Mouse (Mus musculus): ENCODE measurements around the gene Opn1mw.
"Not testable (repeated sequence)": the region's sequence is repeated elsewhere in the genome, so short reads cannot be mapped to it uniquely, and the experiment has no call there.

Opn1mw gene

DNA sequence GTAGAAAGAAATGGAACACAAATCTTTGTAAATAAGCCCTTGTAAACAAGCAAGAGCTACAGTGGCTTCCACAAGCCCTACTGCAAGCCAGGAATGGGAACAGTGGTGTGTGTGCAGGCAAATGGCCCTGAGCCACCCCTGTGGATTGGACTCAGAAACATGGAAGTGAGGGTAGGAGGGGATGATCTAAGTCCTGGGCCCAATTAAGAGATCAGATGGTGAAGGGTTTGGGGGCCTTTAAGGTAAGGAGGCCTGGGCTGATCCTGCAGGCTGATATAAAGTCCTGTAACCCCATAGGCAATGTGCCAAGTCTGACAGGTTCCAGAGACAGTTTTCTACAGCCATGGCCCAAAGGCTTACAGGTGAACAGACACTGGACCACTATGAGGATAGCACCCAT, at the start of gene Opn1mw:
Gene Opn1mw, plus strand, starts transcription at position 301 of the 400 bp plus-strand sequence.
- no peak for DNase-seq

DNA sequence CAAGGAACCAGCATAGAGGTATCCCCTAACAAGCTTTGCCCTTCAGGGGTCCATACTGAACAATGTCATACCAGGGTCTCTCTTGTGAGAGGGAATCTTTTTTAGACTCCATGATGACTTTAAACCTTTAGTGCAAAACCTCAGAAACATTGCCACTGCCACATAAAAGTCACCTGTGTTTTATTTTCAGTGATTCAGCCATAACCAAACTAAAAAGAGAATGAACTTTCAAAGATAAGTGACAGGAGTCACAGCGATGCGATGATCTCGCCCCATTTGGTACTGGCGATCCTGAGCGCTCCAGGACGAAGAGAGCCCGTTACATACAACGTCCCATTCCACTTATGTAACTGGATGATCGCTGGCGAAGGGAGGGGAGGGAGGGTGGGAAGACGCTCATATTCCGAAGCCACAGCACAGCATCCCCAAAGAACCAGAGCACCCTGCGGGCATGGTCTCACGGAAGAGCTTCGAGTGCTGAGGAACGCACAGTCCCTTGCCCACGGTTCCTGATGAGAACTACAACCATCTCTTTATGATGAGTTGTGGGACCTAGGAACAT, 42.9 kb upstream of the Opn1mw start:
- DNase-seq = peak; percentile 53

DNA sequence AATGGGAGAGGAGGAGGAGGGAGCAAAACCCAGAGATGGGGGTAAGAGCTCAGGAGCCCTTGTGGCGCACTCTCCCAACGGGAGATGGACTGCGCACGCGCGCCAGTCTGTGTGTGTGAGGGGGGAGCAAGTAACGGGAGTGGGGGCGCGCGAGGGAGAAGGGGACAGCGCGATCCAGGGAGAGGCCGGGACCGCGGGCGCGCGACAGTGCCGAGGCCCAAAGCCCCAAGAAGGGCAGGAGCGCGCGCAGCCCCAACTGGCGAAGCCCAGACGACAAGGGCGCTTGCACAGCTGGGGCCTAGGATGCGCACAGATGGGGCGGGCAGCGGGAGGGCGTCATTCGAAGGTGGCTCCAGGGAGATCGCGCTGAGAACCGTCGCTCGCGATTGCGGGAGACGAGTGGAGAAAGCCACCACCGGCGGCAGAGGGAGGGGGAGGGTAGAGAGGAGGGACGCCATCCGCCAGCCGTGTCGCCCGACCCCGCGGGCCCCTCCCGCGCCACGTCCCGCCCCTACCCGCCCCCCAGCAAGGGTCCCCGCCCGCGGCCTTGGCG, 42.2 kb upstream of the Opn1mw start:
- peak; percentile 90 for DNase-seq

DNA sequence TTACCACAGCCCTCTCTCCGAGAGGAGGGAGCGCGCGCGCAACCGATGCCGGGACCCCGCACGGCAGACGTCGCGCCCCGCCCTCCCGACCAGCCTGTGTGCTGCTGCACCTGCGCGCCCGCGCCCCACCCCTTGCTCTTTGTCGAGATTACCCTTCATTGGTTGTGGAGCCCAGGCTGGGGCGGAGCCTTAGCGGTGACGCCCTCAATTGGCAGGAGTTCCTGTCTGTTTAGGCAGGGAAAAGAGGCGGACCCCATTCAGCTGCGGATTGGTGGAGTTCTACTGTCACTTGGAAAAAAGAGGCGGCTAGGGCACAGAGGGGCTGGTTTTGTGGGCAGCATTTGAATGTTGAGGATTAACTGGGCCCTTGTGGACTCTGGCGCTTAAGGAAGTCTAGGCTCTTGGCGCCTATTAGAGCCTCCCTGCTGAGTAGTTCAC, 41.6 kb upstream of the Opn1mw start:
- peak; percentile 99 for DNase-seq

DNA sequence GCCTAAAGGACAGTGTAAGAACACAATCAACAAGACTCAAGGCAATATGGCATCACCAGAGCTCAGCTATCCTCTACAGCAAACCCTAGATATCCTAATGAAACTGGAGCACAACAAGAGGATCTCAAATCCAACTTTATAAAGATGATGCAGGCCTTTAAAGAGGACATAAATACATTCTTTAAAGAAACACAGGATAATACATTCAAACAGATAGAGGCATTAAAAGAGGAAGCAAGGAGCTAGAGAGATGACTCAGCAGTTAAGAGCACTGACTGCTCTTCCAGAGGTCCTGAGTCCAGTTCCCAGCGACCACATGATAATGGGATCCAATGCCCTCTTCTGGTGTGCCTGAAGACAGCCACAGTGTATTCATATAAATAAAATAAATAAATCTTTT, 32.1 kb upstream of the Opn1mw start:
- DNase-seq = no peak

DNA sequence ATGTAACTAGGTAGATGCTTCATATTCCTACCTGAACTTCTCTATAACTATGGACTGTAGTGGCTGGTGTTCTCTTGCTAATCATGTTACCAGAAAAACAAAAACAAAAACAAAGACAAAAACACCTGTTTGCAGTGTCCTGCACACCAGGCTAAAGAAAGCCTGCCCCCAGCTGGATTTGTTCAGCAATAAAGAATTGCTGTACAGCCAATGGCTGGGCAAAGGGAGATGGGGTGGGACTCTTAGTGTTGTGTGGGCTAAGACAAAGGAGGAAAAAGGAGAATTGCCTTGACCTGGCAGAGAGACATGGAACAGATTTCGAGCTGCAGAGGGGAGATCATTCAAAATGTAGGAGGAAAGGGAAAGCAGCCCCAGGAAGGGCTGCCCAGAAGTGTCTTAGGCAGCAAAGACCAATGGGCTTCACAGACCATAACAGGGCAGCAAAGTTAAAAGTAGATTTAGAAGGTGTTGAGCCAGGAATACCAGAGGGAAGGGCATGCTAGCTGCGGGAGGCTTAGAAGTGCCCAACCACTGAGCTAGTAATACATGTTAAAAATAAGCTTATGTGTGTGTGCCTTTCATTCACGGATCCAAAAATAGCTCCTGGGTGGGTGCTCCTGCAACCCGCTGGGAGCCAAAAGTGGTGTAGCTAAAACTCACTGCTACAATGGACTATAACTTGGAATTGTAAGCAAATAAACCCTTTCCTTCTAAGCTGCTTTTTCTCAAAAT, 23.6 kb upstream of the Opn1mw start:
- DNase-seq = no peak

DNA sequence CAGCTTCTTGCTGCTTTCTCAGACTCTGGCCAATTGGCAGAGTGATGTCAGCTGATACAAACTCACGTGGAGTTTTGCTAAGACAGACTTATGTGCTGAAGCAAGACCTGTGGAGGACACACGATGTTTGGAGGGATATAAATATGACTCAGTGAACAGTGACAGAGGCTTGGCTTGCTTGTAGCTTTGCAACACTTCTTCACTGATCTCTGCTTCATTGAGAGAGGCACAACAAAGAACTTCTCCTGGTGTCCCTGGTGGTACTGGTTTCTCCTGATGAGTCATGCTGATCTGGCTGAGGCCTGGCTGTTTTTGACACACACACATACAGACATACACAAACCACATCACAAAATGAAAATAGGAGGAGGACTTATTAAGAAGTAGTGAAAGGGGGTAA, 21.3 kb upstream of the Opn1mw start:
- DNase-seq = no peak

DNA sequence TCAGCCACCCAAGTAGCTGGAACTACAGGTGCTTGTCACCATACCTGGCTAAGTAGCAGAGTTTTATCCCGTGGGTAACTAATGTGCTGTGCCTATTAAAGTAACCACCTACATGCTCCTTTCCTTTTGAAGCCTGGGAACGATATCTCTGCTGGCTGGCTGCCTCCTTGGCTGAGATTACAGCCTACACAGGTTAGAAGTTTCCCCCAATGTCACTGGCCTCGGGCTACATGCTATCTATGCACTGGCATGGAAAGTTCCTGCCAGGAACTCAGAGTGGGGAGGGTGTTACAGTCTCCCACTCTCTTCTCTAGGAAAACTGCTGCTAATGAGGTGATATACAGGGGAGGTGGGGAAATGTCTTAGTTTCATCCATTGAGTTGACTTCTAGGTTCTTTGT, 18.5 kb upstream of the Opn1mw start:
- no peak for DNase-seq

DNA sequence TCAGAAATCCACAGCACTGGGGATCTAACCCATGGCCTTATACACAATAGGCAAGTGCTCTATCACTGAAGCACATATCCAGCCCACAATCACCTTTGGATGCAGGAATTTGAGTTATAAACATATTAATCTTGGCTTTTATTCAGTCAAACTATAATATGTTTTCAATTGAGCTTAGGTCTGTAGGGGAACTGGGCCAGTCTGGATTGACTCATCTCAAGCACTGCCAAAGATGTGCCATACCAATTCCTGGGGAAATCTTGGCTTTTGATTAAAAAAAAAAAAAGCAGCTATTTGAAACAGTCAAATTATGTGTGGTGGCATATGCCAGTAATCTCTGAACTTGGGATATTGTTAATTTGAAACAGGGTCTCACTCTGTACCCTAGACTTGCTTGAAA, 13.2 kb upstream of the Opn1mw start:
- DNase-seq = no peak

DNA sequence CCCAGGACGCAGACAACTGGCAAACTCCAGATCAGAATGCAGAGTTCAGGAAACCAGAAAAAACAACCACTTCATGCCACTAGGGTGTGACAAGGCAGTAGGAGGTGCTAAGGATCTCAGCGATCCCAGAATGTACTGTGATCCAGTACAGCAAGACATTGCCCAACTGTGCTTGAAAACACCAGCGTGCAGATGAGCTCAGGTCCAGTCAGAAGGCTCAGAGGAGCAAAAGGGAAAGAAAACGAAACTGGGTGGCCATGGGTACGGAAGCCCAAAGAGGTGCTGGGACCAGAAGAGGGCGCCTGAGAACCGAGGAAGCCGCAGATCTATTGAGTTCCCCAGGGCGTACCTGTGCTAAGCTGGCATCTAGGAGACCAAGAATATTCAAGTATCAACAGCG, 11.8 kb upstream of the Opn1mw start:
- DNase-seq = peak; percentile 66

DNA sequence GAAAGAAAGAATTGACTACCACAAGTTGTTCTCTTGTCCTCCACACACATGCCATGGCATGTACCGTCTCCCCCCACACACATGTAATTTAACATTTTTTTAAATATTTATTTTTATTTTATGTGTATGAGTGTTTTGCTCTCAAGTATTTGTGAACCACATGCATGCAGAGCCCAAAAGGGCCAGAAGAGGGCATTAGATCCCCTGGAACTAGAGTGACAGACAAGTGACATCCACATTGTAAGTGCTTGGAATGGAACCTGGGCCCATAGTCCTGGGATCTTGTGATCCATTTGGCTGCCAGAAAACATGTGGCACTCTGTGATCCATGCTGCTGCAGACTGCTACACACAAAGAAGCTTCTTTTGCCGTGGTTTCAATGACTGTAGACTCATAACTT, 2.3 kb upstream of the Opn1mw start:
- DNase-seq = no peak

DNA sequence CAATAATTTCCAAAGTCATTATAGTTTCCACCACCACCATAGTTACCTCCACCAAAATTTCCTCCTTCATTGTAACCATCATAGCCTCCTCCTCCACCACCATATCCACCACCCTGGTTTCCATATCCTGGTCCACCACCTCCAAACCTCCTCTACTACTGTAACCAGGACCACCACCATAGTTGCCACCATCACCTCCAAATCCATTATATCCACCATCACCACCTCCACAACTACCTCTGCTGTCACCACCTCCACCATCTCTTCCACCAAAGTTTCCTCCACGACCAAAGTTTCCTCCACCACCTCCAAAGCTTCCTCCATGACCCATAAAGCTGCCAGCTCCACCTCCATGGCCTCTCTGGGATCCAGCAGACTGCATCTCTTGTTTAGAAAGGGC, 8.0 kb downstream of the Opn1mw start, which contains the start of gene Mecp2:
Gene Mecp2, minus strand, starts transcription at position 101 of the 400 bp plus-strand sequence.
- DNase-seq = not testable (repeated sequence)

DNA sequence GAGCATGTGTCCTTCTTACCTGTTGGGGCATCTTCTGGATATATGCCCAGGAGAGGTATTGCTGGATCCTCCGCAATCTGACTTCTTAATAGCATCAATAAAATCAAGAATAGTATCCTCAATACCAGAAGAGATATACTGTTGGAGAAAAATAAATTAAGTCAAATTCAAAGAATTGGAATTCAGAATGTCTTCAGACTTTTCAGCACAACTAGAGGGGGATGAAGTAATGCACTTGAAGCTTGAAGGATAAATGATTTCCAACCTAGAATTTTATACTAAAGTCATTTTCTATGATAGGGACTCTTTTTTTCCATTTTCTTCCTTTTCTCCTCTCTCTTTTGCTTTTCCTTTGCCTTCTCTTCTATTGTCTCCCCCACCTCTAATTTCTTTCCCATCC, 40.5 kb downstream of the Opn1mw start, which contains the start of gene Tex28:
Gene Tex28, minus strand, starts transcription at position 101 of the 400 bp plus-strand sequence.
- DNase-seq = no peak

DNA sequence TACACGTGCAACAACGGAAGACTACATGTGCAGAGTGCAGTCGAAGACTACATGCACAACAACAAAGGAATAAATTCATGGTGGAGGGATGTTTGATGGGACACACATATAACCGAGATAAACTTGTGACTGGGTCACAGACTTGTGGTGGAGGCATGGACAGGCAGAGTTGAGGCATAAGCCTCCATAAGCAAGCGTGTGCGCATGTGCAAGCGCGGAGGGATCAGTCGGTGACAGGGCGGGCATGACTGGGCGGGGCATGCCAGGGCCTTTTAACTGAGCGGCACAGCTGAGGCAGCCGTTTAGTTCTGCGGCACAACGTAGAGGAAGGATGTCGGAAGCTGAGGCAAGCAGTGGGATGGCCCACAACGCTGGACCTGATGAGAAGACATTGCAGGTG, 49.7 kb downstream of the Opn1mw start, which contains the start of gene Tktl1:
Gene Tktl1, plus strand, starts transcription at position 301 of the 400 bp plus-strand sequence.
- no peak for DNase-seq

Data from cerebellum, adult 9-10 months (tissue).